Mouse (Mus musculus) stomach, embryonic 14.5 days (tissue): Measurements from ENCODE around the gene Ugt1a9. TPM values are rescaled to one million over a fixed set of nuclear protein-coding genes. Genes with fewer than 3 reads are reported as not detected.

Experiments
- ATAC-seq: fragments of 200-750 bp; cut with Nextera tagmentation; 2 replicates; pipeline ENCODE4 v1.8.0; 2017; ENCODE audit warnings: low read depth, moderate TSS enrichment; ENCODE audit not compliant: insufficient number of reproducible peaks, insufficient read depth, low FRiP score
- H3K27ac ChIP-seq: fragments of 300-500 bp; sonication (generic); 2 replicates; pipeline ENCODE4 v1.5.1; 2014; ENCODE audit warnings: mild to moderate bottlenecking, low read length, moderate library complexity, mixed read lengths
- H3K27me3 ChIP-seq: fragments of 300-500 bp; sonication (generic); 2 replicates; pipeline ENCODE4 v1.6.1; 2014; ENCODE audit warnings: low read length, control low read depth, mixed read lengths; ENCODE audit not compliant: control insufficient read depth, insufficient read depth
- H3K36me3 ChIP-seq: fragments of 300-500 bp; sonication (generic); 2 replicates; pipeline ENCODE4 v1.6.1; 2014; ENCODE audit warnings: mild to moderate bottlenecking, control low read depth, low read length, moderate library complexity, mixed read lengths; ENCODE audit not compliant: control insufficient read depth, insufficient read depth
- H3K4me1 ChIP-seq: fragments of 300-500 bp; sonication (generic); 2 replicates; pipeline ENCODE4 v1.6.1; 2014; ENCODE audit warnings: low read length, control low read depth, mixed read lengths; ENCODE audit not compliant: control insufficient read depth, insufficient read depth
- H3K4me2 ChIP-seq: fragments of 300-500 bp; sonication (generic); replicated peaks from 2 replicates; pipeline ENCODE4 v1.6.1; 2014; ENCODE audit warnings: low read depth, low read length, control low read depth
- H3K4me3 ChIP-seq: fragments of 300-500 bp; sonication (generic); 2 replicates; pipeline ENCODE4 v1.5.1; 2014; ENCODE audit warnings: low read depth, low read length, control low read depth
- H3K9ac ChIP-seq: fragments of 300-500 bp; sonication (generic); replicated peaks from 2 replicates; pipeline ENCODE4 v1.6.1; 2014; ENCODE audit warnings: low read depth, mild to moderate bottlenecking, control low read depth, low read length, moderate library complexity, mixed read lengths
- H3K9me3 ChIP-seq: fragments of 300-500 bp; sonication (generic); 2 replicates; pipeline ENCODE4 v1.6.1; 2016; ENCODE audit warnings: low read depth, low read length, control low read depth; ENCODE audit not compliant: control insufficient read depth
- WGBS: fragments of 180-500 bp; shearing (Covaris S2); extraction: QIAGEN DNeasy Blood & Tissue Kit; methylation state at CpG from one replicate; pipeline ENCODE4 v1.1.7; 2014; 5-methylcytosine and 5-hydroxymethylcytosine counted together
- polyA plus RNA-seq: library from polyadenylated mRNA; unstranded; fragments of >200 nt; fragmentation: Nextera tagmentation; extraction: Ambion mirVana; gene quantifications from 2 replicates; pipeline ENCODE4 v1.2.1, GENCODE M21; 2014

Gene Ugt1a9
- polyA plus RNA-seq, 1 experiment from 2014 or later: 0.46 TPM

- ATAC-seq: no peak
- Histone ChIP-seq H3K4me2 (no peak overlapping the region), H3K27ac (no peak overlapping the region), H3K4me3 (no peak overlapping the region), H3K9me3 (peaks cover 9% of the 10 kb centered on the region; the same call in 1 of the 2 replicates), H3K27me3 (no peaks in the 10 kb centered on the region), H3K9ac (no peak overlapping the region), H3K4me1 (peaks cover 4% of the 10 kb centered on the region; the same call in 1 of the 2 replicates), H3K36me3 (peaks cover 60% of the 10 kb centered on the region)
- WGBS: 81% methylated on average over 10 of the region's 10 CpGs
Measured at GRCm38 (mm10) chr1:88260604-88261377, 190.2 kb downstream of the Ugt1a9 start.

GRCm38 (mm10) chr1:88261706-88262105 lies 191.1 kb downstream of the Ugt1a9 start:
- H3K4me2 ChIP-seq: no peak overlapping the region
- H3K9me3 ChIP-seq: no peaks in the 10 kb centered on the region; the same call in 1 of the 2 replicates
- H3K9ac ChIP-seq: no peak overlapping the region
- no peaks in the 10 kb centered on the region for H3K27me3 ChIP-seq
- H3K27ac ChIP-seq: no peak overlapping the region
- H3K4me1 ChIP-seq: peaks cover 4% of the 10 kb centered on the region; the same call in 1 of the 2 replicates
- H3K4me3 ChIP-seq: no peak overlapping the region
- ATAC-seq: no peak
- 84% methylated on average over 7 of the region's 7 CpGs for WGBS
- H3K36me3 ChIP-seq: peaks cover 69% of the 10 kb centered on the region

- H3K4me1 ChIP-seq: peaks cover 4% of the 10 kb centered on the region; the same call in 1 of the 2 replicates
- peak; percentile 10 for ATAC-seq
- no peak overlapping the region for H3K9ac ChIP-seq
- H3K27me3 ChIP-seq: no peaks in the 10 kb centered on the region
- 58% methylated on average over 4 of the region's 4 CpGs for WGBS
- H3K9me3 ChIP-seq: no peaks in the 10 kb centered on the region; the same call in 1 of the 2 replicates
- H3K27ac ChIP-seq: peak overlapping the region; percentile 0; the same call in 1 of the 2 replicates
- no peak overlapping the region for H3K4me3 ChIP-seq
- H3K36me3 ChIP-seq: peaks cover 74% of the 10 kb centered on the region
- no peak overlapping the region for H3K4me2 ChIP-seq
Measured at GRCm38 (mm10) chr1:88262255-88262654, 191.7 kb downstream of the Ugt1a9 start.

- Histone ChIP-seq H3K27ac (peak overlapping the region; percentile 0; the same call in 1 of the 2 replicates), H3K4me3 (no peak overlapping the region)
- no peak for ATAC-seq
Measured at GRCm38 (mm10) chr1:88262961-88263360, 192.4 kb downstream of the Ugt1a9 start.

GRCm38 (mm10) chr1:88263778-88264177 lies 193.2 kb downstream of the Ugt1a9 start:
- H3K4me1 ChIP-seq: peaks cover 4% of the 10 kb centered on the region; the same call in 1 of the 2 replicates
- no peak overlapping the region for H3K9ac ChIP-seq
- WGBS: 92% methylated on average over 5 of the region's 5 CpGs
- ATAC-seq: no peak
- H3K27me3 ChIP-seq: no peaks in the 10 kb centered on the region
- H3K4me3 ChIP-seq: no peak overlapping the region
- peaks cover 90% of the 10 kb centered on the region for H3K36me3 ChIP-seq
- no peak overlapping the region for H3K4me2 ChIP-seq
- H3K9me3 ChIP-seq: no peaks in the 10 kb centered on the region; the same call in 1 of the 2 replicates
- no peak overlapping the region for H3K27ac ChIP-seq

More at GRCm38 (mm10) chr1:88262961-88263360, 192.4 kb downstream of the Ugt1a9 start:
- no peaks in the 10 kb centered on the region; the same call in 1 of the 2 replicates for H3K9me3 ChIP-seq
- H3K4me1 ChIP-seq: peaks cover 4% of the 10 kb centered on the region; the same call in 1 of the 2 replicates
- H3K4me2 ChIP-seq: no peak overlapping the region
- H3K9ac ChIP-seq: no peak overlapping the region
- H3K27me3 ChIP-seq: no peaks in the 10 kb centered on the region
- H3K36me3 ChIP-seq: peaks cover 82% of the 10 kb centered on the region
- WGBS: 70% methylated on average over 6 of the region's 6 CpGs

- Histone ChIP-seq H3K4me3 (no peak overlapping the region), H3K27ac (no peak overlapping the region), H3K27me3 (no peaks in the 10 kb centered on the region), H3K9ac (no peak overlapping the region), H3K4me2 (no peak overlapping the region), H3K36me3 (peaks cover 95% of the 10 kb centered on the region), H3K4me1 (peaks cover 4% of the 10 kb centered on the region; the same call in 1 of the 2 replicates), H3K9me3 (no peaks in the 10 kb centered on the region; the same call in 1 of the 2 replicates)
- WGBS: 87% methylated on average over 7 of the region's 7 CpGs
- ATAC-seq: no peak
Measured at GRCm38 (mm10) chr1:88264237-88264868, 193.8 kb downstream of the Ugt1a9 start.

GRCm38 (mm10) chr1:88264869-88265240 lies 194.3 kb downstream of the Ugt1a9 start:
- peaks cover 4% of the 10 kb centered on the region; the same call in 1 of the 2 replicates for H3K4me1 ChIP-seq
- H3K4me2 ChIP-seq: no peak overlapping the region
- no peaks in the 10 kb centered on the region; the same call in 1 of the 2 replicates for H3K9me3 ChIP-seq
- H3K4me3 ChIP-seq: no peak overlapping the region
- no peak overlapping the region for H3K27ac ChIP-seq
- ATAC-seq: no peak
- H3K36me3 ChIP-seq: peaks cover 99% of the 10 kb centered on the region
- no peak overlapping the region for H3K9ac ChIP-seq
- 75% methylated on average over 4 of the region's 4 CpGs for WGBS
- no peaks in the 10 kb centered on the region for H3K27me3 ChIP-seq

GRCm38 (mm10) chr1:88266123-88266522 lies 195.5 kb downstream of the Ugt1a9 start:
- no peaks in the 10 kb centered on the region for H3K27me3 ChIP-seq
- no peaks in the 10 kb centered on the region; the same call in 1 of the 2 replicates for H3K9me3 ChIP-seq
- H3K4me2 ChIP-seq: no peak overlapping the region
- WGBS: 90% methylated on average over 13 of the region's 13 CpGs
- no peak overlapping the region for H3K27ac ChIP-seq
- H3K9ac ChIP-seq: no peak overlapping the region
- peaks cover 90% of the 10 kb centered on the region for H3K36me3 ChIP-seq
- peaks cover 4% of the 10 kb centered on the region; the same call in 1 of the 2 replicates for H3K4me1 ChIP-seq
- H3K4me3 ChIP-seq: no peak overlapping the region
- no peak for ATAC-seq
